Mouse (Mus musculus) kidney, embryonic 16.5 days (tissue): ENCODE measurements at regions not wholly inside any gene's neighbourhood (a gene's known extent, or its start where the extent isn't known, plus 50 kb on each side); places are given as distances from the start of the nearest gene placed in this dataset.

ENCODE experiments used
- ATAC-seq: fragments of 200-750 bp; cut with Nextera tagmentation; 2 replicates; pipeline ENCODE4 v1.8.0; 2017; ENCODE audit warnings: moderate TSS enrichment; ENCODE audit not compliant: low FRiP score, low TSS enrichment
- H3K27ac ChIP-seq: fragments of 300-500 bp; sonication (generic); 2 replicates; pipeline ENCODE4 v1.5.1; 2014; ENCODE audit warnings: low read length
- H3K27me3 ChIP-seq: fragments of 300-500 bp; sonication (generic); 2 replicates; pipeline ENCODE4 v1.6.1; 2014; ENCODE audit warnings: low read length, control low read depth, mixed read lengths; ENCODE audit not compliant: insufficient read depth
- H3K36me3 ChIP-seq: fragments of 300-500 bp; sonication (generic); 2 replicates; pipeline ENCODE4 v1.6.1; 2014; ENCODE audit warnings: low read length, control low read depth, mixed read lengths; ENCODE audit not compliant: insufficient read depth
- H3K4me1 ChIP-seq: fragments of 300-500 bp; sonication (generic); 2 replicates; pipeline ENCODE4 v1.6.1; 2014; ENCODE audit warnings: low read length, control low read depth, mixed read lengths; ENCODE audit not compliant: insufficient read depth
- H3K4me2 ChIP-seq: fragments of 300-500 bp; sonication (generic); replicated peaks from 2 replicates; pipeline ENCODE4 v1.6.1; 2014; ENCODE audit warnings: low read depth, low read length
- H3K4me3 ChIP-seq: fragments of 300-500 bp; sonication (generic); 2 replicates; pipeline ENCODE4 v1.5.1; 2014; ENCODE audit warnings: mild to moderate bottlenecking, low read length
- H3K9ac ChIP-seq: fragments of 300-500 bp; sonication (generic); replicated peaks from 2 replicates; pipeline ENCODE4 v1.6.1; 2014; ENCODE audit warnings: low read length
- H3K9me3 ChIP-seq: fragments of 300-500 bp; sonication (generic); 2 replicates; pipeline ENCODE4 v1.6.1; 2016; ENCODE audit warnings: low read length, control low read depth
- WGBS: fragments of 180-500 bp; shearing (Covaris S2); extraction: QIAGEN DNeasy Blood & Tissue Kit; methylation state at CpG from one replicate; pipeline ENCODE4 v1.1.7; 2014; 5-methylcytosine and 5-hydroxymethylcytosine counted together

DNA sequence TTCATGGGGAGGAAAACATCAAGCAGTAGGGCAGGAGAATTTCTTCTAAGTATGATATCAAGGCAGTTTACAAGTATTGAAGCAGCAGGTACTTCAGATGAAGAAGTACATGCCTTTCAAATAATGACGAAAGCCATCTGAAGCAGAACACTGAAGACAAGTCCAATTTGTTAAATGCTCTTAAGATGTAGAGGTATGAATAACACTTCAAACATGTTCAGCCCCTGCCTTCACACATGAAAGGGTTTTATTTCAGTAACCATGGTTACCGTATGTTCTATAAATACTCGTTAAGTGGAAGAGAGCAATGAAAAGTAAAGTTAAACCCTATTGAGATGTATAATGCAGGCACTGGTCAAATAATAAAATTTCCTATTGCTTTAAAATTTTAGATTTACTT is 101.8 kb downstream of the Mospd2 start:
- Histone ChIP-seq H3K4me3 (no peak overlapping the region), H3K4me1 (no peaks in the 10 kb centered on the region), H3K36me3 (no peaks in the 10 kb centered on the region), H3K9me3 (no peaks in the 10 kb centered on the region), H3K27me3 (peaks cover 5% of the 10 kb centered on the region; the same call in 1 of the 2 replicates), H3K9ac (no peak overlapping the region), H3K27ac (no peak overlapping the region), H3K4me2 (no peak overlapping the region)
- WGBS = 66% methylated on average over 3 of the region's 3 CpGs
- no peak for ATAC-seq

DNA sequence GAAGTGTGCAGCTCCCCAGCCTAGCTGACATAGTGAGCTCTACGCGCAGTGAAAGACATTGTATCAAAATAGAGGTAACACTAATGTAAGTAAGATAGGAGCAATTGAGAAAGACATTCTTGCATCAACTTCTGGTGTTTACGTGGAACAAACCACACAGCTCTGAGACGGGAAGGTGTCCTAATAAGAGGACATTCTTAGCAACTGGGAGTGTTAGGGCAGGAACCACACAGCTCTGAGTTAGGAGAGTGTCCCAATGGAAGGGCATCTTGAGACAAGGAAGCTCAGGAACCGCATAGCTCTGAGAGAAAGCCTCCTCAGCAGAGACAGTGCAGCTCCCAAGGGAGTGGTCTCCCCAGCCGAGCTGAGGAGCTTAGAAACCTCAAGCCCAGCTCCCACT is 139.8 kb downstream of the Mospd2 start:
- H3K27ac ChIP-seq = no peak overlapping the region
- ATAC-seq = no peak
- H3K9ac ChIP-seq = no peak overlapping the region
- WGBS = 88% methylated on average over 6 of the region's 6 CpGs
- no peaks in the 10 kb centered on the region; the same call in 1 of the 2 replicates for H3K27me3 ChIP-seq
- H3K4me2 ChIP-seq = no peak overlapping the region
- H3K4me1 ChIP-seq = no peaks in the 10 kb centered on the region
- no peaks in the 10 kb centered on the region for H3K36me3 ChIP-seq
- no peak overlapping the region for H3K4me3 ChIP-seq
- no peaks in the 10 kb centered on the region for H3K9me3 ChIP-seq

DNA sequence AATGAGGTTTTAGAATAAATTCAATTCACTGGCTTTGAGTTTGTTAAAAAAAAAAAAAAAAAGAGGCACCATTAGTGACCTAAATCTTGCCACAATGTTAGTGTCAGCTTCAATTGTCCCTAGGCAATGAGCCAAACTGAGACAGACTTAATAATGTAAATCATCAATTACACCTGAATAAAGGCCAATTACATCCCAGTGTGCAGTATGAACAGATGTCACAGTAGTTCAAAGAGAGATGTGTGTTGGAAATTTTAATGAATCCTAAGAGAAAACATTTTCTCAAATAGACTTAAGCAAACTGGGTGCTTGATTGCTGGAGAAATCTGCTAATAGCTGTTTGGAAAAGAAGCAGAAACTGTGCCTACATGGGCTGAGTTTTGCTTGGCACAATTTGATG is 159.3 kb downstream of the Mospd2 start:
- H3K27me3 ChIP-seq = peaks cover 3% of the 10 kb centered on the region; the same call in 1 of the 2 replicates
- H3K9ac ChIP-seq = no peak overlapping the region
- H3K36me3 ChIP-seq = no peaks in the 10 kb centered on the region
- H3K4me3 ChIP-seq = no peak overlapping the region
- no peaks in the 10 kb centered on the region for H3K4me1 ChIP-seq
- no peak overlapping the region for H3K4me2 ChIP-seq
- no peak for ATAC-seq
- no peak overlapping the region for H3K27ac ChIP-seq
- H3K9me3 ChIP-seq = no peaks in the 10 kb centered on the region

DNA sequence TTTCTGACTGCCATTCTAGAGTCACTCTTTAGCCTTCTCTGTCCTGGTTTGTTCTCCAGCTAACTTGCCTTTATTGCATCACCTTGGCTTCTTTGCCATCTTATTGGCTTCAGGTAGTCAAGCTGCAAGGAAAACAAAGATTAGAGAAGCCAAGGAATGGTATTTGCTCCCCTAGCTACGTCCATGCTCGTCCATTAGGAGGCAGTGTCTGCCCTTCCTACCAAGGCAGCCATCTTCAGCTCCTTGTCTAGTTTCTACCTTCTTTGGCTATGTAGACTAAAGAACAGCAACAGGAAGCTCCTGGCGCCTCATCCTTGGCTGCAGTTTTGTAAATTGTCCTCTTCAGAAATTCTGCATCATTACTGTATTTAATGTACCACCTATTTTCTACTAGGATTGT is 192.9 kb downstream of the Mospd2 start:
- 61% methylated on average over 3 of the region's 3 CpGs for WGBS
- H3K4me2 ChIP-seq = no peak overlapping the region
- ATAC-seq = no peak
- H3K9ac ChIP-seq = no peak overlapping the region
- H3K27me3 ChIP-seq = no peaks in the 10 kb centered on the region; the same call in 1 of the 2 replicates
- no peak overlapping the region for H3K27ac ChIP-seq
- no peaks in the 10 kb centered on the region for H3K9me3 ChIP-seq
- H3K36me3 ChIP-seq = no peaks in the 10 kb centered on the region
- H3K4me3 ChIP-seq = no peak overlapping the region
- H3K4me1 ChIP-seq = no peaks in the 10 kb centered on the region

DNA sequence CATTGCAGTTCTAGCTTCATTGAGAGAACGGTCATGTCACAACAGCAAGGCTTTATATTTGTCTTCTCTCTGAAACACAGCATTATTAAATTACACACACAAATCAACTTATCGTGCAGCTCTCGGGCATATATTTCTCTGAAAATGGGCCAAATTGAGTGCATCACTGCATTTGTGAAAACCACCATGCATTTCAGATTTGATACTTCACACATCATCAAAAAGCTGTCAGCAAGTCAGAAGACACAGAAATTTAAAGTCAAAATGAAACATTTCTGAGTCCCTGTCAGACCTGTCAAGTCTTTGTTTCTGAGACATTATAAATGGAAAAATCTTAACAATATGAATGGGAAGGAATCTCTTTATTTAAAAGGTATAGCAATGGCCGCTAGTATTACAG is 215.3 kb downstream of the Mospd2 start:
- Histone ChIP-seq H3K4me2 (no peak overlapping the region), H3K36me3 (no peaks in the 10 kb centered on the region), H3K4me1 (no peaks in the 10 kb centered on the region), H3K27ac (no peak overlapping the region), H3K27me3 (no peaks in the 10 kb centered on the region; the same call in 1 of the 2 replicates), H3K9ac (no peak overlapping the region), H3K9me3 (no peaks in the 10 kb centered on the region), H3K4me3 (no peak overlapping the region)
- WGBS = 78% methylated on average over 4 of the region's 4 CpGs
- no peak for ATAC-seq

DNA sequence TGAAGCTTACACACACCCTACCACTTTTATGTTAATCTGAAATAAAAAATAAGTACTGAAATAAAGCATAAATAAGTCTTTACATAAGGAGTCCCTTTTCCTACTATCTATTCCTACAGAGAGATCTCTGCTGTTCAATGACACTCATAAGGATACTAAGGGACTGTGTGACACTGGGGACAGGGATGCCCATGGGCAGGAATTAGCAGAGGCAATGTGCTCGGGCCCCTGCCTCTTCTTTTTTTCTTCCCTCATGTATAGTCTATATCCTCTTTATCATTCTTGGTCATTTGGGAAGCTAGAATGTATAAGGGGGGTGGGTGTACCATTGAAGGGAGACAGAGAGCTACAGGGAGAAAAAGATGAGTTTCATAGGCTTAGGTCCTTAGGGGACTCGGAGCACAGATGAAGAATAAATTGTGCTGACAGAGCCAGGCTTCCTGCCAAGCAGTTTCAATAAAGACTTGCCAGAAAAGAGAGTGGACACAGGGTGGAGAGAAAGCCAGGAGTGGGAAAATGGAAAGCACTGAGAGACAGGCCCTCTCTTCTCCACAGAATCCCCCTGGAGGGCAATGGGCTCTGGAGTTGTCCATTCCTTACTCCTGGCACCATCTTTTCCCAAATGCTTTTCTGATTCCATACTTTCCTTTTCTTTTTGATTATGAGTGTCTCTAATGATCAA is 216.3 kb downstream of the Mospd2 start:
- Histone ChIP-seq H3K27me3 (no peaks in the 10 kb centered on the region; the same call in 1 of the 2 replicates), H3K36me3 (no peaks in the 10 kb centered on the region), H3K4me2 (no peak overlapping the region), H3K4me3 (no peak overlapping the region), H3K9ac (no peak overlapping the region), H3K4me1 (no peaks in the 10 kb centered on the region), H3K27ac (no peak overlapping the region), H3K9me3 (no peaks in the 10 kb centered on the region)
- WGBS = 65% methylated on average over 2 of the region's 2 CpGs
- peak; percentile 91 for ATAC-seq

DNA sequence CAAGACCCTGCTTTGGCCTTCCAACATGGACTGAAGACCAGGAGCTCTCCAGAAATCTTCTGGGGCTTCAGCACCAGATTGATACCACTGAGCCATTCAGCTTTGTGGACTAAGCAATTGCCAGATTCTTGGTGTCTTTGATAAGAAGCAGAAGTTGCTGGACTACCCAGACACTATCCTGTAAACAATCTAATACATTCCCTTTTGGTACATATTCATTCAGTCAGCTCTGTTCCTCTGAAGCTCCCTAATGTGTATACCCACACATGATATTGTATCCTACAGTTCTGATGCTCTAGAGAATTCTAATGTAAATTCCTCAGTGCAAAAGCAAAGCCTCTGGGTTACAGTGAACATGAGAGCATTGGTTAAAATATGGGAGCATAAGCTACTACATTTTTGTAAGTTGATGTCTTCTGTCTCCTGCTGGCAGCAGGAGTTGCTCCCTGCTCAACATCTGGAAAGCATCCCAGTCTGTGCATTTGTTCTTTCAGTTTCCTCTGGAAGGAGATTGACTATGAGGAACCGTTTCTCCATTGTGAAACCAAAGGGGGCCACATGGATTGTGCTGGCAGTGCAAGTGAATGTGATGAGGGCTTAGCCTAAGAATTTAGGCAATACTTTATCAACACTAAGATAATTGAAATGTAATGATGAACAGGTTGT is 234.5 kb downstream of the Mospd2 start:
- Histone ChIP-seq H3K4me2 (no peak overlapping the region), H3K36me3 (no peaks in the 10 kb centered on the region), H3K9ac (no peak overlapping the region), H3K4me3 (no peak overlapping the region), H3K9me3 (peaks cover 5% of the 10 kb centered on the region; the same call in 1 of the 2 replicates), H3K4me1 (no peaks in the 10 kb centered on the region), H3K27ac (no peak overlapping the region), H3K27me3 (0 out of 2 replicates have a peak, but pooled peaks cover 2% of the 10 kb centered on the region)
- ATAC-seq = no peak
- WGBS = 58% methylated on average over 1 of the region's 1 CpGs
